Mouse (Mus musculus) CH12.LX (cell line): Measurements from ENCODE around the gene B4galnt3. TPM values are rescaled to one million over a fixed set of nuclear protein-coding genes. Genes with fewer than 3 reads are reported as not detected.

Experiments used
- DNase-seq: peaks from one replicate; pipeline ENCODE4 v3.0.0-alpha.2; 2013; ENCODE audit errors: extremely low read depth
- H3K27ac ChIP-seq: 2 replicates; pipeline ENCODE4 v1.5.1; 2012; ENCODE audit warnings: low read depth, mild to moderate bottlenecking, control low read depth, moderate library complexity; ENCODE audit not compliant: insufficient read depth
- H3K27me3 ChIP-seq: replicated peaks from 2 replicates; pipeline ENCODE3; 2012; ENCODE audit warnings: inconsistent platforms
- H3K36me3 ChIP-seq, 2 experiments: replicated peaks in 1 of 2; 2 replicates each; pipeline versions ENCODE3 to v1.6.1; 2012; ENCODE audit warnings: inconsistent platforms in 1 of 2, low read length in 1 of 2, mild to moderate bottlenecking in 1 of 2, mixed read lengths in 1 of 2, moderate library complexity in 1 of 2; ENCODE audit not compliant: control insufficient read depth in 1 of 2, insufficient read depth in 1 of 2
- H3K4me1 ChIP-seq, 2 experiments: 2 replicates each; pipeline ENCODE4 v1.6.1; 2012; ENCODE audit warnings: inconsistent platforms in 1 of 2, moderate library complexity in 1 of 2; ENCODE audit not compliant: insufficient read depth in 2 of 2, control insufficient read depth in 1 of 2
- H3K4me2 ChIP-seq: 2 replicates; pipeline ENCODE4 v1.6.1; 2012; ENCODE audit warnings: low read depth, mild to moderate bottlenecking, control low read depth; ENCODE audit not compliant: poor library complexity, insufficient read depth, severe bottlenecking
- H3K4me3 ChIP-seq, 3 experiments: fragments of 150-350 bp in 1 of 3; sonication (generic) in 1 of 3; replicated peaks in 1 of 3; 2 replicates each; pipeline versions ENCODE3 to v1.5.1; 2011 to 2012; ENCODE audit warnings: low read depth in 2 of 3, low read length in 2 of 3, mild to moderate bottlenecking in 2 of 3, moderate library complexity in 2 of 3, control low read depth in 1 of 3, improper control_type of control experiment in 1 of 3, inconsistent platforms in 1 of 3, mixed read lengths in 1 of 3; ENCODE audit not compliant: poor library complexity in 1 of 3
- H3K79me2 ChIP-seq: replicated peaks from 2 replicates; pipeline ENCODE4 v1.6.1; 2012; ENCODE audit warnings: mild to moderate bottlenecking, moderate library complexity; ENCODE audit not compliant: control insufficient read depth, poor library complexity, insufficient read depth, severe bottlenecking; ENCODE audit errors: extremely low read depth
- H3K9ac ChIP-seq: 2 replicates; pipeline ENCODE4 v1.6.1; 2012; ENCODE audit warnings: low read depth, mild to moderate bottlenecking, control low read depth, moderate library complexity; ENCODE audit not compliant: insufficient read depth
- H3K9me3 ChIP-seq: replicated peaks from 2 replicates; pipeline ENCODE3; 2012; ENCODE audit warnings: low read length, inconsistent platforms, mixed read lengths
- CTCF ChIP-seq, 2 experiments: IDR thresholded peaks in 1 of 2; conservative IDR thresholded peaks in 1 of 2; 2 replicates each; pipeline ENCODE4 v1.5.1; 2011 to 2012; ENCODE audit warnings: low read depth in 2 of 2, low read length in 2 of 2, improper control_type of control experiment in 1 of 2, inconsistent platforms in 1 of 2, mild to moderate bottlenecking in 1 of 2, moderate library complexity in 1 of 2
- E2F4 ChIP-seq: IDR thresholded peaks from 2 replicates; pipeline ENCODE4 v1.6.1; 2011; ENCODE audit warnings: low read depth, low read length, improper control_type of control experiment; ENCODE audit not compliant: insufficient replicate concordance
- EP300 ChIP-seq: IDR thresholded peaks from 2 replicates; pipeline ENCODE4 v1.6.1; 2011; ENCODE audit warnings: low read length, improper control_type of control experiment
- ETS1 ChIP-seq: conservative IDR thresholded peaks from 2 replicates; pipeline ENCODE4 v1.6.1; 2012; ENCODE audit warnings: low read depth, mild to moderate bottlenecking, inconsistent platforms, low read length, improper control_type of control experiment, moderate library complexity
- GABPA ChIP-seq: IDR thresholded peaks from 2 replicates; pipeline ENCODE4 v1.6.1; 2012; ENCODE audit warnings: low read depth, low read length, improper control_type of control experiment, inconsistent platforms; ENCODE audit not compliant: insufficient replicate concordance
- HCFC1 ChIP-seq: IDR thresholded peaks from 2 replicates; pipeline ENCODE4 v1.6.1; 2012; ENCODE audit warnings: low read depth, mild to moderate bottlenecking, inconsistent platforms, low read length, improper control_type of control experiment
- JUN ChIP-seq: IDR thresholded peaks from 2 replicates; pipeline ENCODE4 v1.6.1; 2011; ENCODE audit warnings: low read depth, mild to moderate bottlenecking, low read length, improper control_type of control experiment, moderate library complexity; ENCODE audit not compliant: insufficient read depth
- KAT2A ChIP-seq: IDR thresholded peaks from 2 replicates; pipeline ENCODE4 v1.6.1; 2012; ENCODE audit warnings: low read length, improper control_type of control experiment, inconsistent platforms; ENCODE audit not compliant: insufficient replicate concordance
- MAFK ChIP-seq: IDR thresholded peaks from 2 replicates; pipeline ENCODE4 v1.6.1; 2011; ENCODE audit warnings: low read length, improper control_type of control experiment; ENCODE audit not compliant: insufficient replicate concordance
- MAZ ChIP-seq: IDR thresholded peaks from 2 replicates; pipeline ENCODE4 v1.6.1; 2012; ENCODE audit warnings: low read depth, mild to moderate bottlenecking, inconsistent platforms, low read length, improper control_type of control experiment, moderate library complexity
- MXI1 ChIP-seq: IDR thresholded peaks from 2 replicates; pipeline ENCODE4 v1.6.1; 2011; ENCODE audit warnings: mild to moderate bottlenecking, low read depth, low read length, improper control_type of control experiment
- MYC ChIP-seq: IDR thresholded peaks from 2 replicates; pipeline ENCODE4 v1.6.1; 2011; ENCODE audit warnings: low read depth, mild to moderate bottlenecking, improper control_type of control experiment, low read length
- NELFE ChIP-seq: IDR thresholded peaks from 2 replicates; pipeline ENCODE4 v1.6.1; 2011; ENCODE audit warnings: low read depth, low read length, improper control_type of control experiment
- NRF1 ChIP-seq: IDR thresholded peaks from 2 replicates; pipeline ENCODE4 v1.6.1; 2014; ENCODE audit warnings: low read depth, mild to moderate bottlenecking, inconsistent platforms, low read length, improper control_type of control experiment, moderate library complexity
- PAX5 ChIP-seq: IDR thresholded peaks from 2 replicates; pipeline ENCODE4 v1.6.1; 2012; ENCODE audit warnings: low read length, inconsistent platforms, mixed read lengths
- POLR2A ChIP-seq: IDR thresholded peaks from 2 replicates; pipeline ENCODE4 v1.6.1; 2011; ENCODE audit warnings: low read depth, mild to moderate bottlenecking, improper control_type of control experiment, low read length
- POLR2AphosphoS2 ChIP-seq: IDR thresholded peaks from 2 replicates; pipeline ENCODE4 v1.6.1; 2011; ENCODE audit warnings: low read depth, low read length, improper control_type of control experiment
- RAD21 ChIP-seq: IDR thresholded peaks from 2 replicates; pipeline ENCODE4 v1.6.1; 2011; ENCODE audit warnings: low read depth, mild to moderate bottlenecking, low read length, improper control_type of control experiment, moderate library complexity
- RCOR1 ChIP-seq: conservative IDR thresholded peaks from 2 replicates; pipeline ENCODE4 v1.6.1; 2012; ENCODE audit warnings: low read depth, mild to moderate bottlenecking, inconsistent platforms, low read length, improper control_type of control experiment
- SIN3A ChIP-seq: IDR thresholded peaks from 2 replicates; pipeline ENCODE4 v1.6.1; 2012; ENCODE audit warnings: low read length, improper control_type of control experiment, inconsistent platforms
- SMC3 ChIP-seq: IDR thresholded peaks from 2 replicates; pipeline ENCODE4 v1.6.1; 2011; ENCODE audit warnings: low read depth, low read length, improper control_type of control experiment
- TCF12 ChIP-seq: IDR thresholded peaks from 2 replicates; pipeline ENCODE4 v1.6.1; 2014; ENCODE audit warnings: low read depth, mild to moderate bottlenecking, inconsistent platforms, low read length, improper control_type of control experiment
- UBTF ChIP-seq: IDR thresholded peaks from 2 replicates; pipeline ENCODE4 v1.6.1; 2012; ENCODE audit warnings: low read depth, mild to moderate bottlenecking, inconsistent platforms, low read length, improper control_type of control experiment, moderate library complexity
- USF1 ChIP-seq: IDR thresholded peaks from 2 replicates; pipeline ENCODE4 v1.6.1; 2014; ENCODE audit warnings: low read depth, mild to moderate bottlenecking, inconsistent platforms, low read length, improper control_type of control experiment
- USF2 ChIP-seq: conservative IDR thresholded peaks from 2 replicates; pipeline ENCODE4 v1.6.1; 2011; ENCODE audit warnings: low read depth, low read length, improper control_type of control experiment
- ZC3H11A ChIP-seq: IDR thresholded peaks from 2 replicates; pipeline ENCODE4 v1.6.1; 2012; ENCODE audit warnings: low read depth, mild to moderate bottlenecking, inconsistent platforms, low read length, improper control_type of control experiment
- ZKSCAN1 ChIP-seq: IDR thresholded peaks from 2 replicates; pipeline ENCODE4 v1.6.1; 2012; ENCODE audit warnings: low read depth, inconsistent platforms, low read length, improper control_type of control experiment, borderline replicate concordance
- dilution Hi-C: fragments of 300-500 bp; cut with MboI; formaldehyde crosslinking; loops from 2 replicates; pipeline ENCODE4 v1.14.3; 2020; ENCODE audit warnings: low sequenced_read_pairs; ENCODE audit not compliant: extremely low pct_unique_long_range_greater_than_20kb, extremely low pct_ligation_motif_present
- in situ Hi-C: fragments of 300-500 bp; cut with MboI; formaldehyde crosslinking; loops from 3 replicates; pipeline ENCODE4 v1.14.3; 2019; ENCODE audit warnings: low sequenced_read_pairs, low pct_ligation_motif_present, low pct_unique_long_range_greater_than_20kb, mixed read lengths
- polyA plus RNA-seq: library from polyadenylated mRNA; unstranded; fragments of >175 nt; gene quantifications from 2 replicates; pipeline ENCODE4 v1.2.1, GENCODE M21; 2012; ENCODE audit warnings: low read depth; ENCODE audit not compliant: insufficient read length
- total RNA-seq, 2 experiments: library from RNA; depleted of rRNA; stranded (reverse); fragments of 300-350 nt in 1 of 2; fragments of >200 nt in 1 of 2; gene quantifications; 2 replicates each; pipeline ENCODE4 v1.2.3; 2012 to 2014

Gene B4galnt3
- total and polyA plus RNA-seq, 3 experiments: 0.21 to 0.47 (median 0.44) TPM

DNA sequence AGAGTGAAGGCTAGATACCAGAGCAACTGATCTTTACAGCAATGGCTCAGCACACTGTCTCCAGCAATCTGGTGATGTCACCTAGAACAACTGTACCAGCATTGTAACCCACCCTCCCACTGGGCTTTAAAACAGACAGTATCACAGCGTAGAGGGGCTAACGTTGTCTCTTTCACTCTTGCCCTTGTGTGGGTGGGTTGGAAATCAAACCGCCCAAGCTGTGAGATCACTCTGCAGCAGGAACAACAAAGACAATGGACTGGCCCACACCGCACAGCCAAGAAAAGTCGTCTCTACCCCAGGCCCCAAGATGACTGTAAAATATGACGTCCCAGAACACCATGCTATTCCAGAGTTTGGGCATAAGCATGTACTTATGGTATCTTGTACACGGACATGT is 64.6 kb downstream of the B4galnt3 start:
- no peak for DNase-seq
- no peaks in the 10 kb centered on the region for H3K36me3 ChIP-seq
- H3K4me2 ChIP-seq: no peak overlapping the region
- in situ Hi-C loops: loop anchor here (5.0 kb wide), 1 partner anchor 77 kb away; no protein-coding TSS in a partner anchor
- no peak overlapping the region for H3K27ac ChIP-seq
- H3K79me2 ChIP-seq: no peaks in the 10 kb centered on the region; the same call in 1 of the 2 replicates
- H3K4me3 ChIP-seq: no peak overlapping the region
- TF ChIP-seq KAT2A (no peak), POLR2A (no peak), EP300 (no peak), E2F4 (no peak)
- dilution Hi-C loops: no loop called here
- H3K27me3 ChIP-seq: no peaks in the 10 kb centered on the region
- no peaks in the 10 kb centered on the region for H3K9me3 ChIP-seq
- H3K9ac ChIP-seq: no peak overlapping the region
- no peaks in the 10 kb centered on the region; a peak in 1 of 4 replicates for H3K4me1 ChIP-seq

DNA sequence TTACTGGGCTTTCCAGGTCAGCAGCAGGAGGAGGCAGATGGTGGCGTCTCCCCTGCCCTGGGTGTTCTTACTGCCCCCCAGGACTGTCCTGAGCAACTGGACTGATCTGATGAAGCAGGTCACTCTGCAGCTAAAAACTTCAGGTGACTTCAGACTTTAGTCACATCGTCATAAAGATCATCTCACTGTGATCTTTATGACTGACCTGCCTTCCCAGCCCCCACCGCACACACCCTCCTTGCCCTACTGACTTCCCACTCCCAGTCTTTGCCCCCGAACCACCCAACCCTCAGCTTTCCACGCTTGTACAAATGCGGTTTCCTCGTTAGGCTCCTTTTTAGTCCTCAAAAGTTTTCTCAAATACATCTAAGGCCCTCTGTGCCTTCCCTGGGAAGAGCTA is 67.3 kb downstream of the B4galnt3 start:
- Histone ChIP-seq H3K4me1 (no peaks in the 10 kb centered on the region; a peak in 1 of 4 replicates), H3K9ac (no peak overlapping the region), H3K27ac (no peak overlapping the region), H3K4me2 (no peak overlapping the region), H3K79me2 (no peaks in the 10 kb centered on the region; the same call in 1 of the 2 replicates), H3K27me3 (no peaks in the 10 kb centered on the region), H3K36me3 (no peaks in the 10 kb centered on the region), H3K9me3 (no peaks in the 10 kb centered on the region), H3K4me3 (no peak overlapping the region)
- in situ Hi-C loops: loop anchor here (5.0 kb wide), 1 partner anchor 80 kb away; no protein-coding TSS in a partner anchor
- DNase-seq: no peak
- dilution Hi-C loops: no loop called here
- TF ChIP-seq ETS1 (no peak), MAZ (no peak), HCFC1 (no peak), RCOR1 (no peak), MXI1 (no peak), UBTF (no peak), MYC (no peak), USF2 (no peak), TCF12 (no peak), SMC3 (no peak), GABPA (no peak), EP300 (no peak), NELFE (no peak)

DNA sequence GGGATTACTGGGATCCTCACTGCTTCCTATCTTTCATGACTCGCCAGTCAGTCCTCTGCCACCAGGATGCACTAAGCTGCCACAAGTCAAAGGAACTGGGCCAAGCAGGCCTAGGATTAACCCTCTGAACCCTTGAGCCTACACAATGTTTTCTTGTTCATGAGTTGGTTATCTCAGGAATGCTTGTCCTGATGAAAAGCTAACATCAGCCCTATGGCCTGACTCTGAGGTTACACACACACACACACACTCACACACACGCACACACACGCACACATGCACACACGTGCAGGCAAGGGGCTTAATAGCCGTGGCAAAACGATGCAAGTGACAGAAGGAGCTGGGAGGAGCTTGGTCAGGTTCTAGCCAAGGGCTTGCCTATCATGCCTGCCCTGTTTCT is 69.0 kb downstream of the B4galnt3 start:
- H3K79me2 ChIP-seq: no peaks in the 10 kb centered on the region; the same call in 1 of the 2 replicates
- in situ Hi-C loops: loop anchor here (5.0 kb wide), 1 partner anchor 82 kb away; no protein-coding TSS in a partner anchor
- H3K4me2 ChIP-seq: no peak overlapping the region
- H3K4me1 ChIP-seq: no peaks in the 10 kb centered on the region; a peak in 1 of 4 replicates
- no peaks in the 10 kb centered on the region for H3K27me3 ChIP-seq
- dilution Hi-C loops: no loop called here
- H3K4me3 ChIP-seq: no peak overlapping the region
- no peaks in the 10 kb centered on the region for H3K36me3 ChIP-seq
- no peak overlapping the region for H3K27ac ChIP-seq
- DNase-seq: no peak
- H3K9me3 ChIP-seq: no peaks in the 10 kb centered on the region
- no peak overlapping the region for H3K9ac ChIP-seq
- no peak for TF ChIP-seq HCFC1
- no peak for TF ChIP-seq USF2
- TF ChIP-seq E2F4: no peak
- no peak for TF ChIP-seq NRF1
- TF ChIP-seq CTCF (conservative IDR thresholded peaks at IDR 0.05 in 1 of 2, IDR thresholded peaks at IDR 0.05 in 1 of 2; ENCODE audit: low read depth in 2 of 2, low read length in 2 of 2): no peak
- no peak for TF ChIP-seq EP300
- no peak for TF ChIP-seq SIN3A
- TF ChIP-seq POLR2AphosphoS2: no peak
- TF ChIP-seq MAFK: no peak
- TF ChIP-seq USF1: no peak
- no peak for TF ChIP-seq UBTF
- TF ChIP-seq ZKSCAN1: no peak
- no peak for TF ChIP-seq RCOR1
- no peak for TF ChIP-seq ZC3H11A
- no peak for TF ChIP-seq RAD21
- no peak for TF ChIP-seq PAX5
- TF ChIP-seq JUN: no peak
- TF ChIP-seq ETS1: no peak
